In genomic region chr7:131322192-131322591, GRCm38 (mm10) we compare ENCODE assay signal across 27 mouse cellular contexts. TPM values are rescaled to one million over a fixed set of nuclear protein-coding genes. Genes with fewer than 3 reads are reported as not detected.
"Had no signal": no experiment of that assay in that cellular context is flagged by ENCODE, and none has a peak within 500 bp of the region (broad histone marks: within the 10 kb centered on the region; RNA-seq: fewer than 3 reads in every experiment).

Cuzd1 (minus strand) TSS chr7:131322292.

- H3K27ac ChIP-seq: kidney, embryonic 15.5 days; limb, embryonic 12.5 days; limb, embryonic 15.5 days; liver, embryonic 14.5 days; macrophage; midbrain, embryonic 12.5 days; midbrain, embryonic 15.5 days; neural tube, embryonic 13.5 days; stomach, embryonic 15.5 days had no signal

- ATAC-seq: liver, postnatal 0 days; lung, postnatal 0 days; midbrain, embryonic 15.5 days had no signal

- H3K4me3 ChIP-seq: kidney, embryonic 15.5 days; limb, embryonic 12.5 days; limb, embryonic 15.5 days; midbrain, embryonic 12.5 days; midbrain, embryonic 15.5 days; myocyte; neural tube, embryonic 13.5 days; stomach, embryonic 15.5 days had no signal

- H3K27me3 ChIP-seq: kidney, embryonic 15.5 days; limb, embryonic 12.5 days; limb, embryonic 15.5 days; midbrain, embryonic 12.5 days; midbrain, embryonic 15.5 days; neural tube, embryonic 13.5 days; stomach, embryonic 15.5 days had no signal

- H3K9ac ChIP-seq: kidney, embryonic 15.5 days; limb, embryonic 12.5 days; limb, embryonic 15.5 days; liver, embryonic 14.5 days; liver, postnatal 0 days; lung, embryonic 14.5 days; midbrain, embryonic 12.5 days; midbrain, embryonic 15.5 days; neural tube, embryonic 13.5 days; stomach, embryonic 15.5 days had no signal

- H3K36me3 ChIP-seq: kidney, embryonic 15.5 days; limb, embryonic 12.5 days; limb, embryonic 15.5 days; midbrain, embryonic 12.5 days; midbrain, embryonic 15.5 days; neural tube, embryonic 13.5 days; stomach, embryonic 15.5 days had no signal

- H3K4me1 ChIP-seq: kidney, embryonic 15.5 days; limb, embryonic 12.5 days; limb, embryonic 15.5 days; midbrain, embryonic 12.5 days; midbrain, embryonic 15.5 days; neural tube, embryonic 13.5 days; stomach, embryonic 15.5 days had no signal

- H3K9me3 ChIP-seq: kidney, embryonic 15.5 days; limb, embryonic 12.5 days; limb, embryonic 15.5 days; midbrain, embryonic 12.5 days; midbrain, embryonic 15.5 days; neural tube, embryonic 13.5 days; stomach, embryonic 15.5 days had no signal

- H3K4me2 ChIP-seq: kidney, embryonic 15.5 days; limb, embryonic 12.5 days; limb, embryonic 15.5 days; liver, embryonic 11.5 days; lung, embryonic 14.5 days; midbrain, embryonic 12.5 days; midbrain, embryonic 15.5 days; neural tube, embryonic 13.5 days; stomach, embryonic 15.5 days had no signal

- DNase-seq: kidney, adult 8-10 months; kidney, postnatal 10 days; kidney, postnatal 36 days; layer of hippocampus, postnatal 36 days; left cerebral cortex, postnatal 4 days; liver, postnatal 0 days; lung, embryonic 14.5 days; retina, postnatal 1 day; right cerebral cortex, postnatal 25 days; thymus, postnatal 25 days had no signal

RNA-seq across cellular contexts. Expression of gene Cuzd1, which starts in this region (rescaled TPM):
- total RNA-seq: layer of hippocampus, postnatal 10 days; layer of hippocampus, postnatal 36 days; left cerebral cortex, adult 8-10 months; megakaryocyte, adult 5-6 weeks; monocyte, adult 5-6 weeks; neutrophil, adult 5-6 weeks had no signal
- polyA plus RNA-seq: kidney, embryonic 15.5 days; limb, embryonic 12.5 days; liver, embryonic 11.5 days; liver, embryonic 14.5 days; liver, postnatal 0 days; lung, embryonic 14.5 days; lung, postnatal 0 days; macrophage; midbrain, embryonic 12.5 days; midbrain, embryonic 15.5 days; myocyte; neural tube, embryonic 13.5 days had no signal
